Mouse (Mus musculus): ENCODE results near the gene Tcf7l1. TPM values are rescaled to one million over a fixed set of nuclear protein-coding genes. Genes with fewer than 3 reads are reported as not detected.
A peak's percentile ranks its signal among the peaks of the same experiment; 100 is the strongest.

Tcf7l1 gene
- total RNA-seq, 2 experiments from 2014 or later = 3.0 to 3.4 TPM

GRCm38 (mm10) chr6:72787948-72788891 lies 834 bp downstream of the Tcf7l1 start:
- peak; percentile 6 to 15 for DNase-seq (ENCODE audit: low spot score in 2 of 2)

DNA sequence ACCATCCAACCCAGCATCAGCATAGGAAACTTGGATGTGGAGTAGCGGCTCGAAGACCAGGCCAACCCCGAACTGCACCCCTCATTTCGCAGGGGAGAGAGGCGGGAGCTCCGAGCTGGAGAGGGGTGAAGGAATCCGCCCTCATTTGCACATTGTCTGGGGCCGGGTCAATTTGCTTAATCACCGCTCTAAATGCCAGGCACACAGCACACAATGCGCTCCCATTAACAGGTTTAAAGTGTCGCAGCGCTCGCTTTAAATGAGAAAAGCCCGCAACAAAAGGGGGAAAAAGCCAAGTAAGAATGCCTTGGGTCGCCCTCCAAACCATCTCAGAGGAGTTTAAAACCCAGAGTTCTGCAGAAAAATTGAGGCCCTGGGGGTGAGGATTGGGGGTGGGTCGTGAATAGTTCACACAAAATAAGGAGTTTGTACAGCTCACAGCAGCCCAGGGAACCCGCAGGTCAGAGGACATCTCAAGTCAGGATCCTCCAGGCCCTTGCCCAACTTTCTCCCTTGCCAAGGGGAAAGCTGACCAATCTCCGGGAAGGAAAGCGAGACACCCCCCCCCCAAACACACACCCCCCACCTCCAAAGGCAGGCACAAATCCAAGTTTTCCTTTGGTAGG lies 1.6 kb downstream of the Tcf7l1 start:
- no peak for DNase-seq (ENCODE audit: low spot score in 2 of 2)

- peak in 1 of 2 experiments; percentile 12 for DNase-seq (ENCODE audit: low spot score in 2 of 2)
Measured at GRCm38 (mm10) chr6:72783780-72784179, 5.3 kb downstream of the Tcf7l1 start.

- DNase-seq (ENCODE audit: low spot score in 2 of 2) = no peak
Measured at GRCm38 (mm10) chr6:72778779-72779776, 10.0 kb downstream of the Tcf7l1 start.

- no peak for DNase-seq (ENCODE audit: low spot score in 2 of 2)
Measured at GRCm38 (mm10) chr6:72777212-72777611, 11.8 kb downstream of the Tcf7l1 start.

DNA sequence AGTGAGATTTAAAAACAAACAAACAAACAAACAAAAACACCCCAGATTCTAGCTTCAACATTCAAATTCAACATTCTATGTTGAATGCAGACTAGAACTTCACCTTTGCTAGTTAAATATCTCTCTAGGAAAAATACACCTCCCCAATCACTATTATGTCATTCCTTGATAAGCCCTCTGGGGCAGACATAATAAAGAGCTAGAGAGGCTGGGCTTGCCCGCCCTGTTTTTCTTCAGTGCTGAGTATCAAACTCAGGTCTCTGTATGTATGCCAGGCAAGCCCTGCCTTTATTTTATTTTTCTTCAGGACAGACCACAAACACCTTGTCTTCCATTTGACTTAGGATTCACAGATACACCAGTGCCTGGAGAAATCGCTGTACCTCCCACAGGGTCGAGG lies 14.8 kb downstream of the Tcf7l1 start:
- no peak for DNase-seq (ENCODE audit: low spot score in 2 of 2)

- no peak for DNase-seq (ENCODE audit: low spot score in 2 of 2)
Measured at GRCm38 (mm10) chr6:72769915-72770776, 18.9 kb downstream of the Tcf7l1 start.

GRCm38 (mm10) chr6:72769343-72769742 lies 19.7 kb downstream of the Tcf7l1 start:
- no peak for DNase-seq (ENCODE audit: low spot score in 2 of 2)

GRCm38 (mm10) chr6:72768804-72769203 lies 20.2 kb downstream of the Tcf7l1 start:
- peak in 1 of 2 experiments; percentile 7 for DNase-seq (ENCODE audit: low spot score in 2 of 2)

DNA sequence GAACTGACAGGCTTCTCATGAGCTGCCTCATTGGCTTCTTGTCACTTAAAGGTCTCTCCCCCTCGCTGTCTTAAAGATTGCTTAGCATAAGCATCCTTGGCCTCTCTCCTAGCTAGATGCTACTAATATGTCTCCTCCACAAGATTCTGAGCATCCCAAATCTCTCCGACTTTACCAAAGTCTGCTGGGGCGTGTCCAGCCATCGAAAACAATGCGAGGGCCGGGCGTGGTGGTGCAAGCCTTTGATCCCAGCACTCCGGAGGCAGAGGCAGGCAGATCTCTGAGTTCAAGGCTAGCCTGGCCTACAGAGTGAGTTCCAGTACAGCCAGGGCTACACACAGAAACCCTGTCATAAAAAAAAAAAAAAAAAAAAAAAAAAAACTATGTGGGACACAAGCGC lies 21.0 kb downstream of the Tcf7l1 start:
- no peak for DNase-seq (ENCODE audit: low spot score in 2 of 2)

DNA sequence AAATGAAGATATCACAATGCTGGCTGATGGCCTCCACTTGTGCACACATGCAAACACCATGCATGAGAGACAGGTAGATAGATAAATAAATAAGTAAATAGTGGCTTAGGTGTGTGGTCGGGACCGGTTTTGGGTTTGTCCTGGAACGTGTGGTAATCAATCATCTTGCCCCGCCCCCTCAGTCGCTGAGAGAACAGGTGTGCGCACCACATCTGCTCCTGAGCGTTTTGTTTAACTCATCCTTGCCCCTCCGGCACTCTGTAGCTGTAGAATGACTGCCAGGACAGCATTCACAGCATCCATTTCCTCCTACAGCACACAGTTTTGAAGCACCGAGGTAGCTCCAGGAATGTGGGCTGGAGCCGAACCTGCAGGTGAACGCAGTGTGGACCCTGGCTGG lies 25.4 kb downstream of the Tcf7l1 start:
- no peak for DNase-seq (ENCODE audit: low spot score in 2 of 2)

- DNase-seq (ENCODE audit: low spot score in 2 of 2) = no peak
Measured at GRCm38 (mm10) chr6:72761645-72762044, 27.4 kb downstream of the Tcf7l1 start.

DNA sequence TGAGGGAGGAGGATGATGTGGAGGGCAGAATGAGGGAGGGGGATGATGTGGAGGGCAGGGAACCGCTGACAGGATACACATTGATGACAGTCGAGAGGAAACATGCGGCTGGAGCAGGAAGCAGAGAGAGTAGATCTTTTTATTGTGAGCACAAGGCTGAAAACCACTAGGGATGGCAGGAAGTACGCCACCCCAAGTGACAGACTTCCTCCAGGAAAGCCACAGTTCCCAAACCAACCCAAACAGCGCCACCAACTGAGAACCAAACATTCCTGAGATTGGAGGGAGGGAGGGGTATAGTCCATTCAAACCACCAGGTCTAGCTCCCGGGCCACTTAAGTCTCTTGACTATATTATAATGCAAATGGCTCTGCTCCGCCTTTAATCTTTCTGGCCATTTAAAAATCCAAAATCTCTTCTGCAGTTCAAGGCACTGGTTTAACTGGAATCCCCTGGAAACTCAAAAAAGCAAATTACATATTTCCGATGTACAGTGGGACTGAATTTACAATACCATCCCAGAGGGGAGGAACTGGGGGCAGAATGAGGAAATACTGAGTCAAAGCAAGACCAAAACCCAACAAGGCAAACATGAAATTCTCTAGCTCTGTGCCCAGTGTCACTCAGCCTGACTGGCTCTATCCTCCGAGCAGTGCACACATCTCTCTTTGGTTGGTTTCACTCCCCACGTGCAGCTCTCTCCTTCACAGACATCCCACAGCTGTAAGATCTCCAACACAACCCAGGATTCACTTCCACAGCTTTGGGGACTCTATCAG lies 30.6 kb downstream of the Tcf7l1 start:
- no peak for DNase-seq (ENCODE audit: low spot score in 2 of 2)

DNA sequence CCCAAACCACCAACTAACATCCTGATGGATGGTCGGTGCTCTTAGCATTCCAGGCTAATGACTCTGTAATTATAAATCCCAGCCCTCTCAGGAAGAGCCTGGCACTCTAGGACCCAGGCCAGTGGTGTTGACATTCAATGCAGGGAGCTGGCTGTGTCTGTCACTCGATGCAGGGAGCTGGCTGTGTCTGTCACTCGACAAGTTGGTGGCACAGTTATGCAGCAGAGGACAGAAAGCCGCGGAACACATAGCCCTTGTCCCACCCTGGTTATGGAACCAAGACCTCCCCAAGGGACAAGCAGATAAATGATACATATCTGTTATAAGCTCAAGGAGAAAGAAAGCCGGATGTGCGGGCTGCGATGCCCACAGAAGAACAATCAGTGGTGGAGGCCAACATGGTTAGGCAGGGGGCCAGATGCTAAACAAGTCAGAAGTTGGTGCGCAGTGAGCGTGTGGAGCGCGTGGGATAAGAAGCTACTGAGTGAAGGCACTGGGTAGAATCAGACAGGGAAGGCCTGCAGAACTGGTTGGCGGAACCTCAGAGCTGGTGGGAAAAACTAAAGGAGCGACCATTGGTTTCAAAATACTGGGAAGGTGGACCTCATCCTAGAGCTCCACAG lies 33.7 kb downstream of the Tcf7l1 start:
- no peak for DNase-seq (ENCODE audit: low spot score in 2 of 2)

DNA sequence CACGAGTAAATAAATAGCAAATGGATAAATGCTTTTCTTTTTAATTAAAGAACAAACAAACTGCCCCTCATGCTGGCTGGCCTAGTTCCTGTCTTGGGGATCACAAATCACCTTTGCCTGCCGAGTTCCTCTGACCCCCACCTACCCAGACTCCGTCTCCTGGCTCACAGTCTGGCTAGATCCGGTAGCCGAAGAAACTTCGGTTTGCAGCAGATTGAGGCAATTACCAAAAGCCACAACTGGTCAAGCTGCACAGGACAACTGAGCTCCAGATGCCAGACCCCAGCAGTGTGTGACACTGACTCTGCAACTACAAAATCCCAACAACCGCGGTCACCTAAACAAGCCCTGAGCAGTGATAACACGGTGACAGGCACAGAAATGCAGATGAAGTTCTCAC lies 34.8 kb downstream of the Tcf7l1 start:
- no peak for DNase-seq (ENCODE audit: low spot score in 2 of 2)

GRCm38 (mm10) chr6:72753782-72754181 lies 35.3 kb downstream of the Tcf7l1 start:
- no peak for DNase-seq (ENCODE audit: low spot score in 2 of 2)

GRCm38 (mm10) chr6:72752824-72753223 lies 36.2 kb downstream of the Tcf7l1 start:
- no peak for DNase-seq (ENCODE audit: low spot score in 2 of 2)

DNA sequence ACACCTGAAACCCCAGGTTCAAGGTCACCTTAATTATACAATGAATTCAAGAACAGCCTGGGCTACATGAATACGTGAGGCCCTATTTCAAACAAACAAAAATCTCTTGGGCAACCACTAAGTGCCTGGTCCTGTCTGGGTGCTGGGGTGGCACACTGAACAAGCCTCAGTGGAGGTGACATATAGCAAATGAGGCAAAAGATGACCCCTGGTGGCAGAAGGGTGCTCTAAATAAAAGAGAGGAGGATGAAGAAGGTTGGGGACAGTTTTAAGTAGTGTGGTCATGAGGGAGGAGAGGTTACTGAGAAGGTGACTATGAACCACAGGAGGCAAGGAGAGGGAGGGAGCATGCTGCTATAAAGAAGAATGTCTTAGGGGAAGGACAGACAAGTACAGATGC lies 37.8 kb downstream of the Tcf7l1 start:
- no peak for DNase-seq (ENCODE audit: low spot score in 2 of 2)

DNA sequence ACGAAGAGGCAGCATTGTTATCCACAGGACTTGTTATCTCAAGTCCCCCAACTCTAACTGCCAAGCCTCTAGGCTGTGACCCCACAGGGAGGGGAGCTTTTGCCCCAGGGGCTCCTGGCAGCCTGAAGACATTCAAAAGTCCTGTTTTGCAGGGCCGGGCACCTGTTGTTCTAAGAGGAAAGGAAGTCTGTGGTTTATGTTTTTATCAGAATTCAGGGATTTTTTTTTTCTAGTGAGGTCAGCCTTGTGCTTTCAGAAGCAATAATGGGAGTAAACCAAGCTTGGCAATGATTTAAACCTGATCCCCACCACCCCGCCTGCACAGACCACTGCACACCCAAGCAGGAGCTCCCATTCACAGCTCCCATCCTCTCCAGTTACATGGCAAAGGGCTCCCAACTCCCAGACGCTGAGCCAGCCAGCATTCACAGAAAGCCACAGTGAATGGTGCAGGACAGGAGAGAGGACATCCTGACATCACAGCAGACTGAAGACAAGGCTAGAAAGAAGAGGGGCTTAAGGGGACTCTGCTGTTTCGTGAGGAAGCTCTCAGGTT lies 40.1 kb downstream of the Tcf7l1 start:
- no peak for DNase-seq (ENCODE audit: low spot score in 2 of 2)

Data from left cerebral cortex, adult 18-20 months (tissue).